Mouse (Mus musculus) testis, adult 2 months (tissue): ENCODE data around the gene Pole4. TPM values are rescaled to one million over a fixed set of nuclear protein-coding genes. Genes with fewer than 3 reads are reported as not detected.
"Not testable (repeated sequence)": the region's sequence is repeated elsewhere in the genome, so short reads cannot be mapped to it uniquely, and the experiment has no call there.

Experiments
- H3K27ac ChIP-seq: fragments of 200-500 bp; 2 replicates; pipeline ENCODE4 v1.5.1; 2012; ENCODE audit warnings: low read depth, low read length; ENCODE audit not compliant: control insufficient read depth, insufficient read depth
- H3K27me3 ChIP-seq: fragments of 200-500 bp; 2 replicates; pipeline ENCODE4 v1.6.1; 2012; ENCODE audit warnings: mild to moderate bottlenecking, low read length, moderate library complexity; ENCODE audit not compliant: control insufficient read depth, insufficient read depth
- H3K36me3 ChIP-seq: fragments of 200-500 bp; 2 replicates; pipeline ENCODE4 v1.6.1; 2012; ENCODE audit warnings: mild to moderate bottlenecking, low read length; ENCODE audit not compliant: control insufficient read depth, insufficient read depth
- H3K4me1 ChIP-seq: fragments of 200-500 bp; 2 replicates; pipeline ENCODE4 v1.6.1; 2012; ENCODE audit warnings: low read length; ENCODE audit not compliant: control insufficient read depth, insufficient read depth
- H3K4me3 ChIP-seq: fragments of 200-500 bp; 2 replicates; pipeline ENCODE4 v1.5.1; 2012; ENCODE audit warnings: low read depth, mild to moderate bottlenecking, low read length, moderate library complexity, mixed read lengths; ENCODE audit not compliant: control insufficient read depth
- CTCF ChIP-seq: fragments of 200-500 bp; IDR thresholded peaks from 2 replicates; pipeline ENCODE4 v1.5.1; 2012; ENCODE audit warnings: low read depth, mild to moderate bottlenecking, inconsistent platforms, low read length, moderate library complexity; ENCODE audit not compliant: control insufficient read depth, insufficient read depth, insufficient replicate concordance
- POLR2A ChIP-seq: fragments of 200-500 bp; IDR thresholded peaks from 2 replicates; pipeline ENCODE4 v1.6.1; 2012; ENCODE audit warnings: low read depth, mild to moderate bottlenecking, inconsistent platforms, low read length, moderate library complexity; ENCODE audit not compliant: control insufficient read depth
- polyA plus RNA-seq: library from polyadenylated mRNA; depleted of rRNA; stranded (reverse); fragments of >200 nt; gene quantifications from 2 replicates; pipeline ENCODE4 v1.2.3, GENCODE M21; 2012

The Pole4 gene
- polyA plus RNA-seq, 1 experiment: 11.6 TPM

GRCm38 (mm10) chr6:82694668-82695067, 10.5 kb downstream of the Pole4 start:
- H3K4me1 ChIP-seq: no peaks in the 10 kb centered on the region; the same call in none of the 2 replicates
- H3K36me3 ChIP-seq: no peaks in the 10 kb centered on the region
- no peak overlapping the region for H3K4me3 ChIP-seq
- TF ChIP-seq CTCF (no peak), POLR2A (no peak)
- no peak overlapping the region for H3K27ac ChIP-seq
- H3K27me3 ChIP-seq: no peaks in the 10 kb centered on the region

GRCm38 (mm10) chr6:82689474-82689873, 15.7 kb downstream of the Pole4 start:
- H3K4me1 ChIP-seq: no peaks in the 10 kb centered on the region; the same call in 1 of the 2 replicates
- no peaks in the 10 kb centered on the region for H3K27me3 ChIP-seq
- H3K4me3 ChIP-seq: no peak overlapping the region
- H3K27ac ChIP-seq: no peak overlapping the region
- H3K36me3 ChIP-seq: no peaks in the 10 kb centered on the region
- TF ChIP-seq CTCF (no peak), POLR2A (no peak)

- H3K4me1 ChIP-seq, H3K4me3 ChIP-seq, H3K27me3 ChIP-seq, H3K36me3 ChIP-seq, H3K27ac ChIP-seq: not testable (repeated sequence)
Observed at GRCm38 (mm10) chr6:82688586-82688985, 16.6 kb downstream of the Pole4 start.

GRCm38 (mm10) chr6:82684136-82684535, 21.0 kb downstream of the Pole4 start:
- TF ChIP-seq POLR2A (no peak), CTCF (no peak)
- Histone ChIP-seq H3K4me3 (peak overlapping the region; percentile 64), H3K27ac (no peak overlapping the region), H3K27me3 (no peaks in the 10 kb centered on the region), H3K36me3 (no peaks in the 10 kb centered on the region), H3K4me1 (no peaks in the 10 kb centered on the region)

GRCm38 (mm10) chr6:82679286-82679685, 25.9 kb downstream of the Pole4 start:
- peak overlapping the region; percentile 81 for H3K4me3 ChIP-seq
- H3K36me3 ChIP-seq, H3K27ac ChIP-seq, H3K27me3 ChIP-seq, H3K4me1 ChIP-seq: not testable (repeated sequence)

GRCm38 (mm10) chr6:82677629-82678028, 27.5 kb downstream of the Pole4 start:
- H3K4me3 ChIP-seq: peak overlapping the region; percentile 18

GRCm38 (mm10) chr6:82666480-82666879, 38.7 kb downstream of the Pole4 start:
- no peak overlapping the region for H3K4me3 ChIP-seq
- no peak overlapping the region for H3K27ac ChIP-seq
- TF ChIP-seq CTCF (no peak), POLR2A (no peak)
- no peaks in the 10 kb centered on the region for H3K27me3 ChIP-seq
- H3K4me1 ChIP-seq: no peaks in the 10 kb centered on the region
- H3K36me3 ChIP-seq: no peaks in the 10 kb centered on the region

More at GRCm38 (mm10) chr6:82677629-82678028, 27.5 kb downstream of the Pole4 start:
- not testable (repeated sequence) for H3K27me3 ChIP-seq, H3K4me1 ChIP-seq, H3K27ac ChIP-seq, H3K36me3 ChIP-seq

- TF ChIP-seq POLR2A (no peak), CTCF (no peak)
- peaks cover 6% of the 10 kb centered on the region for H3K4me1 ChIP-seq
- no peaks in the 10 kb centered on the region for H3K27me3 ChIP-seq
- H3K4me3 ChIP-seq: peak overlapping the region; percentile 94
- peaks cover 1% of the 10 kb centered on the region for H3K36me3 ChIP-seq
- peak overlapping the region; percentile 92 for H3K27ac ChIP-seq
Observed at GRCm38 (mm10) chr6:82653169-82653525, 52.0 kb downstream of the Pole4 start.
